ENCODE assay signal across 9 mouse cellular contexts in the genomic region with DNA sequence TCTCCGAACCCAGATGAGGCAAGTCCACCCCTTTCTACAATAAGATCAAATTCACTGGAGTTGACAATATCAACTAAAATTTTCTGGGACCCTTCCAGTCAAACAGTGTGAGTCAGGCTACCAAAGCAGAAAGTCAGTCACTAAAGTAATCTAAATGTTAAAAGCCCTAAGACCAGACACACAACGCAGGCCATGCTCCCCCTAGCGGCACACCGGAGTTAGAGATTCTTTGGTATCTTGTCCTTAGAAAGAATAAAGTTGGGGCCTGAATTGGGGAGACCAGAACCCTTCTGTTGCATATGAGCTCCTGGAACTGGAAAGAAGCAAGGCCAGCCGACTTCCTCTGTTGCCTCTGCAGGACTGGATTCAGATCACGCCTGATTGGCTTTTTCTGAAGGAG.
DNase-seq lines count a peak whose midpoint lies in the region; TF ChIP-seq lines count a peak whose summit lies in the region.
"Had no signal": no experiment of that assay in that cellular context is flagged by ENCODE, and none has a peak within 500 bp of the region (broad histone marks: within the 10 kb centered on the region; RNA-seq: fewer than 3 reads in every experiment).

No protein-coding gene starts in this region.

- DNase-seq in embryo, embryonic 10 days (ENCODE audit: low spot score), result peak; percentile 82
- DNase-seq in embryo, embryonic 9.5 days (ENCODE audit: extremely low spot score), result no peak
- peak; percentile 25 for DNase-seq in CD4-positive helper T cell, adult 2 months (ENCODE audit: low read depth, low spot score)
- peak; percentile 55 for DNase-seq in c-Kit-positive CD71-negative TER-119-negative erythroid progenitor cells, embryonic 14.5 days (ENCODE audit: low read depth)
- peak; percentile 75 for DNase-seq in gastrocnemius, adult 18-20 months (ENCODE audit: low spot score)
- DNase-seq in layer of hippocampus, adult 2 months (ENCODE audit: low spot score in 2 of 2), result peak; percentile 46 to 73
- peak; percentile 60 for DNase-seq in mesoderm, embryonic 11.5 days (ENCODE audit: low read depth, low spot score)
- peak; percentile 77 to 93 for DNase-seq in spleen, postnatal 4 days (ENCODE audit: low spot score in 2 of 2)

- peak; percentile 90 for TF ChIP-seq CTCF in layer of hippocampus, adult 2 months (conservative IDR thresholded peaks at IDR 0.05)

- no peak overlapping the region for H3K4me3 ChIP-seq in layer of hippocampus, adult 2 months
- H3K4me3 ChIP-seq: limb, embryonic 12.5 days had no signal

- H3K27ac ChIP-seq in layer of hippocampus, adult 2 months, result no peak overlapping the region
- H3K27ac ChIP-seq: limb, embryonic 12.5 days had no signal
